Mouse (Mus musculus) neural tube, embryonic 11.5 days (tissue): Measurements from ENCODE around the gene Bnip3. TPM values are rescaled to one million over a fixed set of nuclear protein-coding genes. Genes with fewer than 3 reads are reported as not detected.
A peak's percentile ranks its signal among the peaks of the same experiment; 100 is the strongest.

Experiments used
- ATAC-seq: fragments of 200-750 bp; cut with Nextera tagmentation; 2 replicates; pipeline ENCODE4 v1.8.0; 2017; ENCODE audit warnings: moderate number of reproducible peaks, mild to moderate bottlenecking, moderate TSS enrichment, moderate library complexity; ENCODE audit not compliant: insufficient read depth, low FRiP score, low TSS enrichment
- DNase-seq: peaks from one replicate; pipeline ENCODE4 v3.0.0-alpha.2; 2015; ENCODE audit warnings: low spot score
- H3K27ac ChIP-seq: fragments of 300-500 bp; sonication (generic); 2 replicates; pipeline ENCODE4 v1.5.1; 2014; ENCODE audit warnings: low read depth, mild to moderate bottlenecking, low read length
- H3K27me3 ChIP-seq: fragments of 300-500 bp; sonication (generic); 2 replicates; pipeline ENCODE4 v1.6.1; 2014; ENCODE audit warnings: mild to moderate bottlenecking, low read length, mixed read lengths; ENCODE audit not compliant: control insufficient read depth, insufficient read depth
- H3K36me3 ChIP-seq: fragments of 300-500 bp; sonication (generic); 2 replicates; pipeline ENCODE4 v1.6.1; 2014; ENCODE audit warnings: mild to moderate bottlenecking, low read length, moderate library complexity, mixed read lengths; ENCODE audit not compliant: control insufficient read depth, insufficient read depth
- H3K4me1 ChIP-seq: fragments of 300-500 bp; sonication (generic); 2 replicates; pipeline ENCODE4 v1.6.1; 2014; ENCODE audit warnings: low read length, mixed read lengths; ENCODE audit not compliant: control insufficient read depth, insufficient read depth
- H3K4me2 ChIP-seq: fragments of 300-500 bp; sonication (generic); 2 replicates; pipeline ENCODE4 v1.6.1; 2014; ENCODE audit warnings: low read depth, mild to moderate bottlenecking, moderate library complexity
- H3K4me3 ChIP-seq: fragments of 300-500 bp; sonication (generic); 2 replicates; pipeline ENCODE4 v1.5.1; 2014; ENCODE audit warnings: low read depth, low read length
- H3K9ac ChIP-seq: fragments of 300-500 bp; sonication (generic); 2 replicates; pipeline ENCODE4 v1.6.1; 2014; ENCODE audit warnings: mild to moderate bottlenecking, low read length
- H3K9me3 ChIP-seq: fragments of 300-500 bp; sonication (generic); 2 replicates; pipeline ENCODE4 v1.6.1; 2016; ENCODE audit warnings: low read length; ENCODE audit not compliant: control insufficient read depth
- WGBS: fragments of 180-500 bp; shearing (Covaris S2); extraction: QIAGEN DNeasy Blood & Tissue Kit; methylation state at CpG from one replicate; pipeline ENCODE4 v1.1.7; 2014; 5-methylcytosine and 5-hydroxymethylcytosine counted together
- polyA plus RNA-seq: library from polyadenylated mRNA; unstranded; fragments of >200 nt; fragmentation: Nextera tagmentation; extraction: Ambion mirVana; gene quantifications from 2 replicates; pipeline ENCODE4 v1.2.1, GENCODE M21; 2014

Gene Bnip3
- polyA plus RNA-seq, 1 experiment from 2014 or later, result 87.2 TPM

GRCm38 (mm10) chr7:138913616-138914015 lies 4.3 kb upstream of the Bnip3 start:
- DNase-seq (no peak), ATAC-seq (no peak)
- H3K27me3 ChIP-seq, result no peaks in the 10 kb centered on the region
- H3K9ac ChIP-seq, result no peak overlapping the region
- no peak overlapping the region for H3K27ac ChIP-seq
- no peak overlapping the region for H3K4me3 ChIP-seq
- 76% methylated on average over 3 of the region's 3 CpGs for whole genome bisulfite sequencing
- H3K9me3 ChIP-seq, result no peaks in the 10 kb centered on the region
- no peak overlapping the region for H3K4me2 ChIP-seq
- no peaks in the 10 kb centered on the region for H3K4me1 ChIP-seq
- H3K36me3 ChIP-seq, result no peaks in the 10 kb centered on the region

- DNase-seq (no peak), ATAC-seq (no peak)
- Histone ChIP-seq H3K4me3 (peak overlapping the region; percentile 72), H3K27ac (no peak overlapping the region), H3K9ac (no peak overlapping the region; the same call in 1 of the 2 replicates), H3K36me3 (no peaks in the 10 kb centered on the region), H3K4me1 (peaks cover 3% of the 10 kb centered on the region; the same call in 1 of the 2 replicates), H3K9me3 (no peaks in the 10 kb centered on the region), H3K27me3 (no peaks in the 10 kb centered on the region), H3K4me2 (peak overlapping the region; percentile 86)
- WGBS, result 25% methylated on average over 7 of the region's 7 CpGs
These were observed 859 bp upstream of the Bnip3 start for GRCm38 (mm10) chr7:138910193-138910562.

- Histone ChIP-seq H3K4me1 (peaks cover 3% of the 10 kb centered on the region; the same call in 1 of the 2 replicates), H3K4me3 (peak overlapping the region; percentile 72), H3K27ac (peak overlapping the region; percentile 35; the same call in 1 of the 2 replicates), H3K4me2 (peak overlapping the region; percentile 86), H3K9me3 (no peaks in the 10 kb centered on the region), H3K27me3 (no peaks in the 10 kb centered on the region), H3K9ac (peak overlapping the region; percentile 83), H3K36me3 (no peaks in the 10 kb centered on the region)
- 3% methylated on average over 10 of the region's 10 CpGs for WGBS
- ATAC-seq (no peak), DNase-seq (no peak)
These were observed 497 bp downstream of the Bnip3 start for GRCm38 (mm10) chr7:138908768-138909276.

GRCm38 (mm10) chr7:138907976-138908375 lies 1.3 kb downstream of the Bnip3 start:
- 60% methylated on average over 5 of the region's 5 CpGs for WGBS
- peak overlapping the region; percentile 20; the same call in 1 of the 2 replicates for H3K4me2 ChIP-seq
- H3K36me3 ChIP-seq, result no peaks in the 10 kb centered on the region
- DNase-seq (no peak), ATAC-seq (no peak)
- no peaks in the 10 kb centered on the region for H3K27me3 ChIP-seq
- H3K9me3 ChIP-seq, result no peaks in the 10 kb centered on the region
- no peak overlapping the region for H3K27ac ChIP-seq
- H3K9ac ChIP-seq, result no peak overlapping the region
- H3K4me3 ChIP-seq, result no peak overlapping the region
- H3K4me1 ChIP-seq, result peaks cover 3% of the 10 kb centered on the region; the same call in 1 of the 2 replicates

- H3K9me3 ChIP-seq, result no peaks in the 10 kb centered on the region
- no peaks in the 10 kb centered on the region for H3K36me3 ChIP-seq
- H3K27ac ChIP-seq, result no peak overlapping the region
- 14% methylated on average over 7 of the region's 7 CpGs for WGBS
- H3K4me2 ChIP-seq, result peak overlapping the region; percentile 18; the same call in 1 of the 2 replicates
- H3K4me1 ChIP-seq, result peaks cover 3% of the 10 kb centered on the region; the same call in 1 of the 2 replicates
- no peak overlapping the region for H3K4me3 ChIP-seq
- H3K27me3 ChIP-seq, result no peaks in the 10 kb centered on the region
- peak; percentile 55 for DNase-seq
- no peak for ATAC-seq
- no peak overlapping the region for H3K9ac ChIP-seq
These were observed 2.3 kb downstream of the Bnip3 start for GRCm38 (mm10) chr7:138907043-138907442.

GRCm38 (mm10) chr7:138906441-138906840 lies 2.9 kb downstream of the Bnip3 start:
- no peak overlapping the region for H3K9ac ChIP-seq
- no peaks in the 10 kb centered on the region for H3K36me3 ChIP-seq
- H3K27ac ChIP-seq, result no peak overlapping the region
- 0 out of 2 replicates have a peak overlapping the region, but pooled peaks have one; percentile 18 for H3K4me2 ChIP-seq
- ATAC-seq (no peak), DNase-seq (no peak)
- peaks cover 3% of the 10 kb centered on the region; the same call in 1 of the 2 replicates for H3K4me1 ChIP-seq
- H3K27me3 ChIP-seq, result no peaks in the 10 kb centered on the region
- H3K9me3 ChIP-seq, result no peaks in the 10 kb centered on the region
- WGBS, result 77% methylated on average over 1 of the region's 1 CpGs
- no peak overlapping the region for H3K4me3 ChIP-seq

- WGBS, result 76% methylated on average over 7 of the region's 7 CpGs
These were observed 5.4 kb downstream of the Bnip3 start for GRCm38 (mm10) chr7:138903886-138904435.

GRCm38 (mm10) chr7:138898743-138899142 lies 10.6 kb downstream of the Bnip3 start:
- no peaks in the 10 kb centered on the region; the same call in 1 of the 2 replicates for H3K36me3 ChIP-seq
- no peak for ATAC-seq
- WGBS, result 87% methylated on average over 4 of the region's 4 CpGs

More at GRCm38 (mm10) chr7:138903886-138904435, 5.4 kb downstream of the Bnip3 start:
- H3K27ac ChIP-seq, result no peak overlapping the region
- no peaks in the 10 kb centered on the region for H3K9me3 ChIP-seq
- no peaks in the 10 kb centered on the region for H3K36me3 ChIP-seq
- no peak for ATAC-seq
- H3K9ac ChIP-seq, result no peak overlapping the region
- no peak overlapping the region for H3K4me3 ChIP-seq
- H3K4me2 ChIP-seq, result no peak overlapping the region
- no peaks in the 10 kb centered on the region for H3K27me3 ChIP-seq
- no peak for DNase-seq
- H3K4me1 ChIP-seq, result peaks cover 3% of the 10 kb centered on the region; the same call in 1 of the 2 replicates

GRCm38 (mm10) chr7:138898122-138898521 lies 11.2 kb downstream of the Bnip3 start:
- ATAC-seq (no peak), DNase-seq (no peak)
- 80% methylated on average over 2 of the region's 2 CpGs for WGBS
- Histone ChIP-seq H3K9ac (no peak overlapping the region), H3K4me1 (no peaks in the 10 kb centered on the region), H3K27ac (no peak overlapping the region), H3K4me2 (no peak overlapping the region), H3K27me3 (no peaks in the 10 kb centered on the region), H3K36me3 (no peaks in the 10 kb centered on the region; the same call in 1 of the 2 replicates), H3K4me3 (no peak overlapping the region), H3K9me3 (no peaks in the 10 kb centered on the region)

More at GRCm38 (mm10) chr7:138898743-138899142, 10.6 kb downstream of the Bnip3 start:
- Histone ChIP-seq H3K27me3 (no peaks in the 10 kb centered on the region), H3K4me3 (no peak overlapping the region), H3K4me2 (no peak overlapping the region), H3K27ac (no peak overlapping the region), H3K4me1 (no peaks in the 10 kb centered on the region), H3K9me3 (no peaks in the 10 kb centered on the region), H3K9ac (no peak overlapping the region)
- DNase-seq, result no peak
